Mouse (Mus musculus) forebrain, embryonic 10.5 days (tissue): ENCODE measurements around the gene 1110057P08Rik. TPM values are rescaled to one million over a fixed set of nuclear protein-coding genes. Genes with fewer than 3 reads are reported as not detected.
"Not testable (repeated sequence)": the region's sequence is repeated elsewhere in the genome, so short reads cannot be mapped to it uniquely, and the experiment has no call there.

Experiments used
- DNase-seq: peaks from one replicate; pipeline ENCODE4 v3.0.0-alpha.2; 2017; ENCODE audit warnings: low spot score; ENCODE audit errors: extremely low spot score
- H3K27ac ChIP-seq: fragments of 300-500 bp; sonication (generic); 2 replicates; pipeline ENCODE4 v1.5.1; 2016; ENCODE audit warnings: mild to moderate bottlenecking
- H3K27me3 ChIP-seq: fragments of 300-500 bp; sonication (generic); 2 replicates; pipeline ENCODE4 v1.6.1; 2016; ENCODE audit warnings: mild to moderate bottlenecking; ENCODE audit not compliant: poor library complexity, severe bottlenecking
- H3K36me3 ChIP-seq: fragments of 300-500 bp; sonication (generic); replicated peaks from 2 replicates; pipeline ENCODE4 v1.6.1; 2016; ENCODE audit warnings: mild to moderate bottlenecking, moderate library complexity
- H3K4me1 ChIP-seq: fragments of 300-500 bp; sonication (generic); 2 replicates; pipeline ENCODE4 v1.6.1; 2016
- H3K4me3 ChIP-seq: fragments of 300-500 bp; sonication (generic); 2 replicates; pipeline ENCODE4 v1.5.1; 2016; ENCODE audit warnings: mild to moderate bottlenecking, moderate library complexity
- H3K9me3 ChIP-seq: fragments of 300-500 bp; sonication (generic); 2 replicates; pipeline ENCODE4 v1.6.1; 2016; ENCODE audit warnings: mild to moderate bottlenecking, moderate library complexity
- WGBS: fragments of 180-500 bp; shearing (Covaris S2); methylation state at CpG from one replicate; pipeline ENCODE4 v1.1.7; 2016; 5-methylcytosine and 5-hydroxymethylcytosine counted together
- polyA plus RNA-seq: library from polyadenylated mRNA; unstranded; fragments of >200 nt; fragmentation: Nextera tagmentation; extraction: Ambion mirVana; gene quantifications from 2 replicates; pipeline ENCODE4 v1.2.1, GENCODE M21; 2016

The 1110057P08Rik gene
- polyA plus RNA-seq, result not detected in 2 replicates

DNA sequence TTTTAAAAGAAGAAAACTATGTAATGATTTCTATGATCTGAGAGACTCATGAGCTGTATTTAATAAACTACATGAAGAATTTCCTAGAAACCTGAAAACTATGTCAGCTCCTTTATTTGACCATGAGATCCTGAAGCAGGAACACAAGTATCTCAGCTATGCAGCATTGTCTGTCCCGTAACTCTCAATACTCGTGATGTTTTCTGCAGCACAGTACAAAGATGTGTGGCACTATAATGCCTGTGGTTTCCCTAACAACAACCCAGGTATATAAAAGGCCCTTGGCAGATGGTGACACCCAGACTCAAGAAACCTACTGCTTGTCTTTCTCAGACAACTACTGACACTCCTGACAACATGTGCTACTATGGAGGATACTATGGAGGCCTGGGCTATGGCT lies at the start of gene 1110057P08Rik:
Gene 1110057P08Rik (plus strand): TSS at position 301 of the 400 bp plus-strand sequence.
- Histone ChIP-seq H3K4me3 (no peak within 1 kb of the TSS), H3K36me3 (no peaks in the 10 kb centered on the region), H3K4me1 (no peaks in the 10 kb centered on the region), H3K27ac (no peak within 1 kb of the TSS), H3K27me3 (no peaks in the 10 kb centered on the region), H3K9me3 (no peaks in the 10 kb centered on the region)
- 82% methylated on average over 2 of the region's 2 CpGs for WGBS
- no peak for DNase-seq

- no peaks in the 10 kb centered on the region for H3K27me3 ChIP-seq
- H3K27ac ChIP-seq, result no peak within 1 kb of the TSS
- no peaks in the 10 kb centered on the region for H3K4me1 ChIP-seq
- DNase-seq, result no peak
- H3K4me3 ChIP-seq, result no peak within 1 kb of the TSS
- no peaks in the 10 kb centered on the region for H3K9me3 ChIP-seq
- no peaks in the 10 kb centered on the region for H3K36me3 ChIP-seq
- WGBS, result 100% methylated on average over 1 of the region's 1 CpGs
Measured at GRCm38 (mm10) chr16:89140551-89140950, 34.0 kb upstream of the 1110057P08Rik start, which contains the start of gene Gm6358. Gene Gm6358, plus strand, starts transcription at chr16:89140851.

DNA sequence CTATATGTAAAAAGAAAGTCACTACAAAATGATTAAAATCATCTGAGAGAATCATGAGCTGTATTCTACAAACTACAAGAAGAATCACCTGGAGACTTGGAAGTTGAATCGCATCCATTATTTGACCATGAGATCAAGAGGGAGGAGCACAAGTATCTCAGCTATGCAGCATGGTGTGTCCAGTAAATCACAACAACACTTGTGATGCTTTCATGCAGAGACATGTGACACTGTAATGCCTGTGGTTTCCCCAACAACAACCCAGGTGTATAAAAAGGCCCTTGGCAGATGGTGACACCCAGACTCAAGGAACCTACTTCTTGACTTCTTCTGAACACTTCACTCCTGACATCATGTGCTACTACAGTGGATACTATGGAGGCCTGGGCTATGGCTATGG lies 23.7 kb upstream of the 1110057P08Rik start, which contains the start of gene Gm10061:
Gene Gm10061 (plus strand): TSS at position 301 of the 400 bp plus-strand sequence.
- 93% methylated on average over 1 of the region's 1 CpGs for WGBS
- Histone ChIP-seq H3K27me3 (no peaks in the 10 kb centered on the region), H3K4me3 (no peak within 1 kb of the TSS), H3K4me1 (no peaks in the 10 kb centered on the region), H3K27ac (no peak within 1 kb of the TSS), H3K36me3 (no peaks in the 10 kb centered on the region), H3K9me3 (0 out of 2 replicates have a peak, but pooled peaks cover 6% of the 10 kb centered on the region)
- DNase-seq, result no peak

DNA sequence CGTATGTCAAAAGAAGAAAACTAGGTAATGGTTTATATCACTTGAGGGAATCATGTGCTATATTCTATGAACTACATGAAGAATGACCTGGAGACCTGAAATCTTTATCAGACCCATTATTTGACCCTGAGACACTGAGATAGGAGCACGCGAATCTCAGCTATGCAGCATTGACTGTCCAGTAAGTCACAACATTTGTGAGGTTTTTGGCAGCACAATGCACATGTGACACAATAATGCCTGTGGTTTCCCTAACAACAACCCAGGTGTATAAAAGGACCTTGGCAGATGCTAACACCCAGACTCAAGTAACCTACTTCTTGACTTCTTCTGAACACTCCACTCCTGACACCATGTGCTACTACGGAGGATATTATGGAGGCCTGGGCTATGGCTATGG lies 16.9 kb upstream of the 1110057P08Rik start, which contains the start of gene Gm9789:
Gene Gm9789 (plus strand): TSS at position 301 of the 400 bp plus-strand sequence.
- Histone ChIP-seq H3K4me3 (no peak within 1 kb of the TSS), H3K27ac (no peak within 1 kb of the TSS), H3K9me3 (no peaks in the 10 kb centered on the region), H3K4me1 (no peaks in the 10 kb centered on the region), H3K36me3 (no peaks in the 10 kb centered on the region), H3K27me3 (no peaks in the 10 kb centered on the region)
- WGBS, result 87% methylated on average over 4 of the region's 4 CpGs
- DNase-seq, result no peak

DNA sequence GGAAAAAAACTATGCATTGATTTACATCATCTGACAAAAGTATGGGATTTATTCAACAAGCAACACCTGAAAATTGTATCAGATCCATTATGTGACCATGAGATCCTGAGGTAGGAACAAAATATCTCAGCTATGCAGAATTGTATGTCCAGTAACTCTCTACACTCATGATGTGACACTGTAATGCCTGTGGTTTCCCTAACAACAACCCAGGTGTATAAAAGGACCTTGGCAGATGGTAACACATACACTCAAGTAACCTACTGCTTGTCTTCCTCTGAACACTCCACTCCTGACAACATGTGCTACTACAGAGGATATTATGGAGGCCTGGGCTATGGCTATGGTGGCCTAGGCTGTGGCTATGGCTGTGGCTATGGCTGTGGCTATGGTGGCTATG lies 5.3 kb upstream of the 1110057P08Rik start, which contains the start of gene Gm7735:
Gene Gm7735 (plus strand): TSS at position 301 of the 400 bp plus-strand sequence.
- H3K27ac ChIP-seq, H3K9me3 ChIP-seq, H3K36me3 ChIP-seq, H3K4me3 ChIP-seq, H3K27me3 ChIP-seq, H3K4me1 ChIP-seq, DNase-seq: not testable (repeated sequence)

DNA sequence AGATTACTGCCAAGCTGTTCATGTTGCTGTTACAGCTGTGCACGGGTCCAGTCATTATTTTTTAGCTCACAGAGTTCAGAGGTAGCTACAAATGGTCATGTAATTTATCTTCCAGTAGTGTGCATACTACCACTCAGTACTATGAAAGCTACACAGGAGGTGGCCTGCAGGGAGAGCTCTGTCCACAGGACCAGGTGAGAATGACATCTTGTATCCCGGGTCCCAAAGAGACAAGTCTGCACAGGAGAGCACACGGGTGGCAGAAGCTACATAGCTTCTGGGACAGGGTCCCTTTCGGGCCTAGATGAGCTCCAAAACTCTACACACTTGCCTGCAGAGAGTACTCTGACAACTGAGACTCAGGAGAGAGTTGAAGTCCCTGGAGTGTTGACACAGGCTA lies 14.1 kb downstream of the 1110057P08Rik start:
- 88% methylated on average over 4 of the region's 4 CpGs for WGBS
- no peaks in the 10 kb centered on the region for H3K27me3 ChIP-seq
- H3K4me1 ChIP-seq, result no peaks in the 10 kb centered on the region
- H3K36me3 ChIP-seq, result no peaks in the 10 kb centered on the region
- no peak for DNase-seq
- no peak overlapping the region for H3K27ac ChIP-seq
- no peak overlapping the region for H3K4me3 ChIP-seq
- no peaks in the 10 kb centered on the region for H3K9me3 ChIP-seq

DNA sequence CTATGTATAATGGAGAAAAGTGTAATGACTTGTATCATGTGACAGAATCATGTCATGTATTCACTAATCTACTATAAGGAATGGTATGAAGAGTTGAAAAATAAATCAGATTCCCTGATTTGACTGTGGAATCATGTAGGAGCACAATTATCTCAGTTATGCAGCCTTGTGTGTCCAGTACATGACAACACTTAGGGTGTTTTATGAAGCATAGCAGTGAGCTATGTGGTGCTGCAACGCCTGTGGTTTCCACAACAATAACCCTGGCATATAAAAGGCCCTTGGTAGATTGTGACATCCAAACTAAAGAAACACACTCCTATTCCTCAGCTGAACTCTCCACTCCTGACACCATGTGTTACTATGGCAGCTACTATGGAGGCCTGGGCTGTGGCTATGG lies 31.0 kb downstream of the 1110057P08Rik start, which contains the start of gene Krtap20-2:
Gene Krtap20-2 (plus strand): TSS at position 301 of the 400 bp plus-strand sequence.
- H3K4me1 ChIP-seq, result no peaks in the 10 kb centered on the region
- no peak for DNase-seq
- H3K36me3 ChIP-seq, result no peaks in the 10 kb centered on the region
- no peaks in the 10 kb centered on the region for H3K27me3 ChIP-seq
- no peaks in the 10 kb centered on the region for H3K9me3 ChIP-seq
- H3K27ac ChIP-seq, result no peak within 1 kb of the TSS
- WGBS, result 83% methylated on average over 1 of the region's 1 CpGs
- no peak within 1 kb of the TSS for H3K4me3 ChIP-seq

Other genes starting within 250 kb of the 1110057P08Rik start
- not detected in 2 replicates for gene Krtap19-9b, start 242.5 kb upstream of the 1110057P08Rik start, polyA plus RNA-seq
- not detected in 2 replicates for gene Krtap16-3, start 211.9 kb upstream of the 1110057P08Rik start, polyA plus RNA-seq
- gene Krtap22-2, start 164.0 kb upstream of the 1110057P08Rik start, polyA plus RNA-seq, result not detected in 2 replicates
- not detected in 2 replicates for gene Gm10229, start 159.5 kb upstream of the 1110057P08Rik start, polyA plus RNA-seq
- gene Krtap6-1, start 143.0 kb upstream of the 1110057P08Rik start, polyA plus RNA-seq, result not detected in 2 replicates
- gene Gm10228, start 133.3 kb upstream of the 1110057P08Rik start, polyA plus RNA-seq, result not detected in 2 replicates
- not detected in 2 replicates for gene Krtap6-5, start 126.9 kb upstream of the 1110057P08Rik start, polyA plus RNA-seq
- not detected in 2 replicates for gene 1110025L11Rik, start 110.7 kb upstream of the 1110057P08Rik start, polyA plus RNA-seq
- gene Krtap6-3, start 90.7 kb upstream of the 1110057P08Rik start, polyA plus RNA-seq, result not detected in 2 replicates
- gene Gm6358, start 33.9 kb upstream of the 1110057P08Rik start, polyA plus RNA-seq, result not detected in 2 replicates
- not detected in 2 replicates for gene Gm10061, start 23.6 kb upstream of the 1110057P08Rik start, polyA plus RNA-seq
- gene Gm9789, start 16.8 kb upstream of the 1110057P08Rik start, polyA plus RNA-seq, result not detected in 2 replicates
- not detected in 2 replicates for gene Gm7735, start 5.2 kb upstream of the 1110057P08Rik start, polyA plus RNA-seq
- not detected in 2 replicates for gene Krtap20-2, start 31.1 kb downstream of the 1110057P08Rik start, polyA plus RNA-seq
- not detected in 2 replicates for gene Krtap21-1, start 229.1 kb downstream of the 1110057P08Rik start, polyA plus RNA-seq
- not detected in 2 replicates for gene Krtap6-2, start 245.4 kb downstream of the 1110057P08Rik start, polyA plus RNA-seq